Mouse (Mus musculus) bone marrow, adult 2 months (tissue): Measurements from ENCODE around the gene Ret.

Experiments
- CTCF ChIP-seq: fragments of 200-500 bp; IDR thresholded peaks from 2 replicates; pipeline ENCODE4 v1.5.1; 2011; ENCODE audit warnings: low read length, control low read depth; ENCODE audit not compliant: control insufficient read depth, insufficient read depth
- POLR2A ChIP-seq: fragments of 200-500 bp; IDR thresholded peaks from 2 replicates; pipeline ENCODE4 v1.6.1; 2011; ENCODE audit warnings: low read depth, mild to moderate bottlenecking, control low read depth, low read length, borderline replicate concordance; ENCODE audit not compliant: control insufficient read depth

- TF ChIP-seq POLR2A (no peak), CTCF (no peak)
Observed at GRCm38 (mm10) chr6:118180085-118180423, 17.5 kb downstream of the Ret start.
